Mouse (Mus musculus): ENCODE measurements around the gene Dap. TPM values are rescaled to one million over a fixed set of nuclear protein-coding genes. Genes with fewer than 3 reads are reported as not detected.

Gene Dap
- polyA plus RNA-seq, 1 experiment = 145 TPM

DNA sequence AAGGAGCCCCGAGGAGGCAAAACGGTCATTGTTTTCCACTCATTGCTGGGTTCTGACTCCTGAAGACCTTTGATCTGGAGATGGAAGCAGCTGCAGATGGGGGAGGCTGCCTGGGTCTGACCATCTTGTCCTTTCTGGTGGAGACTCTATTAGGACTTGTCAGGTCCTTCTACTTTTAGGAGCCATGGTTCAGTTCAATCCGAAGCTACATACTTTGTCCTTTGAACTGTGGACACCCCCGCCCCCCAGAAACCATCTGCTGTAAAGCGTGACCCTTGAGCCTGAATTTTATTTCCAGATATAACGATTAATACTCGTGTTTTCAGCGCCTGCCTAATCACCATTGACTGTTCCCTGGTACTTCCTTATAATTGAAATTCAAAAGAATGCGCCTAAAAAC lies 38.2 kb downstream of the Dap start:
- Histone ChIP-seq H3K27ac (ENCODE audit: insufficient read depth, low read depth, low read length) (no peak overlapping the region), H3K27me3 (ENCODE audit: control insufficient read depth, insufficient read depth, low read length) (no peaks in the 10 kb centered on the region), H3K36me3 (ENCODE audit: control insufficient read depth, insufficient read depth, low read length) (no peaks in the 10 kb centered on the region), H3K4me3 (ENCODE audit: low read depth, low read length) (no peak overlapping the region), H3K4me1 (ENCODE audit: control insufficient read depth, insufficient read depth, insufficient read length, low read length) (peaks cover 10% of the 10 kb centered on the region)
- TF ChIP-seq POLR2A (IDR thresholded peaks at IDR 0.05; ENCODE audit: low read depth, low read length) (no peak), CTCF (IDR thresholded peaks at IDR 0.05; ENCODE audit: extremely low read depth, insufficient read length, insufficient replicate concordance, low read depth, low read length) (no peak)
- 29% methylated on average over 9 of the region's 9 CpGs for WGBS

DNA sequence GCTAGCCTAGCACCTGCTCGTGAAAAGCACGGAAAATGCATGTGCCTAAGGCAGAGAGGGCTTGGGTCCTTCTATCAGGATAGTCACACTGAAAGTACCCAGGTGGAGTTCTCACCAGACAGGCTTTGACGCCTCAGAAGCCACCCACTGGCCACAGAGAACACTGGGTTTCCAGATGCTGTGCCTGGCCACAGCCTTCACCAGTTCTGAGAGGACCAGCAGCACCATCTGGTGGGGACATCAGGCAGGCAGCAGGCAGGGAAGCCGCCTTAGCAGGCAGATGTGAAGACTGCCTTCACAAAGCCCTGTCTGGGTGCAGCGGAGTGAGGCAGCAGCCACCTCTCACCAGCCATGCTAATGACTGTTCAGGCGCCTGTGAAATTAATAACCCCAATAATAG lies 40.7 kb downstream of the Dap start:
- TF ChIP-seq POLR2A (IDR thresholded peaks at IDR 0.05; ENCODE audit: low read depth, low read length) (no peak), CTCF (IDR thresholded peaks at IDR 0.05; ENCODE audit: extremely low read depth, insufficient read length, insufficient replicate concordance, low read depth, low read length) (peak; percentile 87)
- H3K4me1 ChIP-seq (ENCODE audit: control insufficient read depth, insufficient read depth, insufficient read length, low read length) = peaks cover 10% of the 10 kb centered on the region
- no peak overlapping the region for H3K4me3 ChIP-seq (ENCODE audit: low read depth, low read length)
- no peaks in the 10 kb centered on the region for H3K36me3 ChIP-seq (ENCODE audit: control insufficient read depth, insufficient read depth, low read length)
- WGBS = 41% methylated on average over 6 of the region's 6 CpGs
- no peaks in the 10 kb centered on the region for H3K27me3 ChIP-seq (ENCODE audit: control insufficient read depth, insufficient read depth, low read length)
- no peak overlapping the region for H3K27ac ChIP-seq (ENCODE audit: insufficient read depth, low read depth, low read length)

GRCm38 (mm10) chr15:31265404-31265803 lies 41.3 kb downstream of the Dap start:
- 90% methylated on average over 8 of the region's 8 CpGs for WGBS
- peaks cover 10% of the 10 kb centered on the region for H3K4me1 ChIP-seq (ENCODE audit: control insufficient read depth, insufficient read depth, insufficient read length, low read length)
- no peak for TF ChIP-seq CTCF (IDR thresholded peaks at IDR 0.05; ENCODE audit: extremely low read depth, insufficient read length, insufficient replicate concordance, low read depth, low read length)

GRCm38 (mm10) chr15:31265845-31266244 lies 41.7 kb downstream of the Dap start:
- H3K4me1 ChIP-seq (ENCODE audit: control insufficient read depth, insufficient read depth, insufficient read length, low read length) = peaks cover 10% of the 10 kb centered on the region
- no peak overlapping the region for H3K27ac ChIP-seq (ENCODE audit: insufficient read depth, low read depth, low read length)
- no peaks in the 10 kb centered on the region for H3K36me3 ChIP-seq (ENCODE audit: control insufficient read depth, insufficient read depth, low read length)
- H3K27me3 ChIP-seq (ENCODE audit: control insufficient read depth, insufficient read depth, low read length) = no peaks in the 10 kb centered on the region
- H3K4me3 ChIP-seq (ENCODE audit: low read depth, low read length) = no peak overlapping the region
- WGBS = 89% methylated on average over 12 of the region's 12 CpGs
- TF ChIP-seq CTCF (IDR thresholded peaks at IDR 0.05; ENCODE audit: extremely low read depth, insufficient read length, insufficient replicate concordance, low read depth, low read length) (no peak), POLR2A (IDR thresholded peaks at IDR 0.05; ENCODE audit: low read depth, low read length) (no peak)

More at GRCm38 (mm10) chr15:31265404-31265803, 41.3 kb downstream of the Dap start:
- Histone ChIP-seq H3K27ac (ENCODE audit: insufficient read depth, low read depth, low read length) (no peak overlapping the region), H3K4me3 (ENCODE audit: low read depth, low read length) (no peak overlapping the region), H3K36me3 (ENCODE audit: control insufficient read depth, insufficient read depth, low read length) (no peaks in the 10 kb centered on the region), H3K27me3 (ENCODE audit: control insufficient read depth, insufficient read depth, low read length) (no peaks in the 10 kb centered on the region)

- Histone ChIP-seq H3K27ac (ENCODE audit: insufficient read depth, low read depth, low read length) (no peak overlapping the region), H3K27me3 (ENCODE audit: control insufficient read depth, insufficient read depth, low read length) (no peaks in the 10 kb centered on the region), H3K4me1 (ENCODE audit: control insufficient read depth, insufficient read depth, insufficient read length, low read length) (no peaks in the 10 kb centered on the region), H3K36me3 (ENCODE audit: control insufficient read depth, insufficient read depth, low read length) (peaks cover 6% of the 10 kb centered on the region), H3K4me3 (ENCODE audit: low read depth, low read length) (no peak overlapping the region)
- 90% methylated on average over 6 of the region's 6 CpGs for WGBS
- TF ChIP-seq POLR2A (IDR thresholded peaks at IDR 0.05; ENCODE audit: low read depth, low read length) (no peak), CTCF (IDR thresholded peaks at IDR 0.05; ENCODE audit: extremely low read depth, insufficient read length, insufficient replicate concordance, low read depth, low read length) (no peak)
Observed at GRCm38 (mm10) chr15:31268148-31268547, 44.0 kb downstream of the Dap start.

GRCm38 (mm10) chr15:31269558-31269957 lies 45.4 kb downstream of the Dap start:
- no peaks in the 10 kb centered on the region for H3K27me3 ChIP-seq (ENCODE audit: control insufficient read depth, insufficient read depth, low read length)
- 77% methylated on average over 4 of the region's 4 CpGs for WGBS
- H3K27ac ChIP-seq (ENCODE audit: insufficient read depth, low read depth, low read length) = no peak overlapping the region
- H3K4me1 ChIP-seq (ENCODE audit: control insufficient read depth, insufficient read depth, insufficient read length, low read length) = no peaks in the 10 kb centered on the region
- H3K4me3 ChIP-seq (ENCODE audit: low read depth, low read length) = no peak overlapping the region
- peaks cover 15% of the 10 kb centered on the region for H3K36me3 ChIP-seq (ENCODE audit: control insufficient read depth, insufficient read depth, low read length)
- TF ChIP-seq POLR2A (IDR thresholded peaks at IDR 0.05; ENCODE audit: low read depth, low read length) = no peak
- TF ChIP-seq CTCF (IDR thresholded peaks at IDR 0.05; ENCODE audit: extremely low read depth, insufficient read length, insufficient replicate concordance, low read depth, low read length) = no peak

DNA sequence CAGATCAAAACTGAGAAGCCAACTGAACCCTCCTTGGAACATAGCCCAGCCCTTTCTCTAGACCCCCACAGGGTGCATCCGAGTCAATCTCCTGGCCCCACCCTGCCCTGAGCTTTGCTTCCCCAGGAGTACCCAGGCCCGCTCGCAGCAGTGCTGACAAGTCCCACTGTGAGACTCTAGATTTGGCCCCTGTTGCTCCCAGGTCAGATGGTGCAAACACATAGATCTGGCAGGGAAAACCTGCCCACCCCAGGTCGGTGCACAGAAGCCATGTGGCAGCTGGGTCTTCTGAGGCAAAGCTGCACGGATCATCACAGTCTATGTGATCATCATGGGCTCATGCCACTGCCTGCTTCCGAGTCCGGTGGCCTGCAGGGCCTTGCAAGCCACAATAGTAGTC lies 48.6 kb downstream of the Dap start:
- WGBS = 89% methylated on average over 7 of the region's 7 CpGs

GRCm38 (mm10) chr15:31273509-31273908 lies 49.4 kb downstream of the Dap start:
- Histone ChIP-seq H3K27ac (ENCODE audit: insufficient read depth, low read depth, low read length) (no peak overlapping the region), H3K4me1 (ENCODE audit: control insufficient read depth, insufficient read depth, insufficient read length, low read length) (0 out of 2 replicates have a peak, but pooled peaks cover 2% of the 10 kb centered on the region), H3K4me3 (ENCODE audit: low read depth, low read length) (no peak overlapping the region), H3K36me3 (ENCODE audit: control insufficient read depth, insufficient read depth, low read length) (peaks cover 16% of the 10 kb centered on the region), H3K27me3 (ENCODE audit: control insufficient read depth, insufficient read depth, low read length) (no peaks in the 10 kb centered on the region)
- 73% methylated on average over 10 of the region's 10 CpGs for WGBS
- no peak for TF ChIP-seq POLR2A (IDR thresholded peaks at IDR 0.05; ENCODE audit: low read depth, low read length)
- no peak for TF ChIP-seq CTCF (IDR thresholded peaks at IDR 0.05; ENCODE audit: extremely low read depth, insufficient read length, insufficient replicate concordance, low read depth, low read length)

More for the DNA sequence above, 48.6 kb downstream of the Dap start:
- Histone ChIP-seq H3K4me1 (ENCODE audit: control insufficient read depth, insufficient read depth, insufficient read length, low read length) (no peaks in the 10 kb centered on the region), H3K36me3 (ENCODE audit: control insufficient read depth, insufficient read depth, low read length) (peaks cover 16% of the 10 kb centered on the region), H3K4me3 (ENCODE audit: low read depth, low read length) (no peak overlapping the region), H3K27me3 (ENCODE audit: control insufficient read depth, insufficient read depth, low read length) (no peaks in the 10 kb centered on the region), H3K27ac (ENCODE audit: insufficient read depth, low read depth, low read length) (no peak overlapping the region)
- TF ChIP-seq POLR2A (IDR thresholded peaks at IDR 0.05; ENCODE audit: low read depth, low read length) (no peak), CTCF (IDR thresholded peaks at IDR 0.05; ENCODE audit: extremely low read depth, insufficient read length, insufficient replicate concordance, low read depth, low read length) (no peak)
